Mouse (Mus musculus): ENCODE measurements around the gene Lamp5.

DNA sequence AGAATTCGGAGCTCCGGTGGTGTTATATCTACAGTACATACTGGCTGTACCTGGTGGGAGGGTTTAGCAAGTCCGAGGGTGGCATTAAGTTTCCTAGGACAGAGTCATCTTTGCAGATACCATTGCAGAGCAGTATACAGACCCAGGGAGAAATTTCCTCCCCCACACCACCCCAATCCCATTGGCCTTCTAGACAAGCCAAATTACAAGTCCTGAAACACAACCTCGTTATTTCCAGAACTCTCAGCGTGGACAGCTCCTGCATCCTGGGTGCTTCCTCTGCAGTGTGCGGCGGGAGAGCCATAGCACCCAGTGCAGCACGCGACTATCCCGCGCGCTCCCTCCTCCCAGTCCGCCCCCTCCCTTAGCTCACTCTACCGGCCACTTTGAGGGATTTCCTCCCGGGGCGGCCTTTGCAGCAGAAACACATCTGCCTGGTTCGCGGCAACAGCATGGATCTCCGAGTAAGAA, 5.9 kb downstream of the Lamp5 start:
- TF ChIP-seq CTCF (IDR thresholded peaks at IDR 0.05; ENCODE audit: low read depth, low read length): no peak
- TF ChIP-seq POLR2A (IDR thresholded peaks at IDR 0.05; ENCODE audit: borderline replicate concordance, low read depth, low read length): no peak
